Mouse (Mus musculus) limb, embryonic 12.5 days (tissue): ENCODE measurements at regions not wholly inside any gene's neighbourhood (a gene's known extent, or its start where the extent isn't known, plus 50 kb on each side); places are given as distances from the start of the nearest gene placed in this dataset.

Experiments
- ATAC-seq: fragments of 200-750 bp; cut with Nextera tagmentation; 2 replicates; pipeline ENCODE4 v1.8.0; 2017; ENCODE audit warnings: low read depth, moderate TSS enrichment; ENCODE audit not compliant: insufficient number of reproducible peaks, insufficient read depth, low FRiP score, low TSS enrichment
- H3K27ac ChIP-seq: fragments of 300-500 bp; sonication (generic); 2 replicates; pipeline ENCODE4 v1.5.1; 2016; ENCODE audit warnings: mild to moderate bottlenecking, moderate library complexity
- H3K27me3 ChIP-seq: fragments of 300-500 bp; sonication (generic); 2 replicates; pipeline ENCODE4 v1.6.1; 2016; ENCODE audit warnings: mild to moderate bottlenecking, moderate library complexity
- H3K36me3 ChIP-seq: fragments of 300-500 bp; sonication (generic); 2 replicates; pipeline ENCODE4 v1.6.1; 2016; ENCODE audit warnings: mild to moderate bottlenecking, moderate library complexity
- H3K4me1 ChIP-seq: fragments of 300-500 bp; sonication (generic); replicated peaks from 2 replicates; pipeline ENCODE4 v1.6.1; 2016
- H3K4me2 ChIP-seq: fragments of 300-500 bp; sonication (generic); 2 replicates; pipeline ENCODE4 v1.6.1; 2016; ENCODE audit warnings: mild to moderate bottlenecking, moderate library complexity
- H3K4me3 ChIP-seq: fragments of 300-500 bp; sonication (generic); replicated peaks from 2 replicates; pipeline ENCODE4 v1.5.1; 2016; ENCODE audit warnings: mild to moderate bottlenecking
- H3K9ac ChIP-seq: fragments of 300-500 bp; sonication (generic); replicated peaks from 2 replicates; pipeline ENCODE4 v1.6.1; 2016; ENCODE audit warnings: mild to moderate bottlenecking, moderate library complexity
- H3K9me3 ChIP-seq: fragments of 300-500 bp; sonication (generic); 2 replicates; pipeline ENCODE4 v1.6.1; 2016; ENCODE audit warnings: mild to moderate bottlenecking, moderate library complexity
- WGBS: fragments of 180-500 bp; shearing (Covaris S2); methylation state at CpG from one replicate; pipeline ENCODE4 v1.1.7; 2016; 5-methylcytosine and 5-hydroxymethylcytosine counted together

DNA sequence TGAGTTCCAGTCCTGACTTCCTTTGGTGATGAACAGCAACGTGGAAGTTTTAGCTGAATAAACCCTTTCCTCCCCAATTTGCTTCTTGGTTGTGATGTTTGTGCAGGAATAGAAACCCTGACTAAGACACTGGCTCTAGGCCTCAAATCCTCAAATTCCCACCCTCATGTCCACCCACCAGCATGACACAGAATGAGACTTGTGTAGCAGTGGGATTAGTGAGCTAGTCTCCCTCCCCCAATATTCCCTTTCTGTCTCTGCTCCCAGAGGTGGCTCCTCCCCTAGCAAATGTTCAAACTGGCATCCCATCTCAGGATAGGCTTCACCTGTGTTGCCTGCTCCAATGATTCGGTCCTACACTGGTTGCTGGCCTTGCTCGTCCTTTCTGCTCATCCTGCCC, 94.1 kb upstream of the Myocd start:
- no peak overlapping the region for H3K4me2 ChIP-seq
- peaks cover 29% of the 10 kb centered on the region for H3K4me1 ChIP-seq
- WGBS = 87% methylated on average over 3 of the region's 3 CpGs
- H3K9me3 ChIP-seq = no peaks in the 10 kb centered on the region
- no peak for ATAC-seq
- no peak overlapping the region for H3K27ac ChIP-seq
- no peak overlapping the region for H3K9ac ChIP-seq
- H3K36me3 ChIP-seq = no peaks in the 10 kb centered on the region
- H3K27me3 ChIP-seq = peaks cover 11% of the 10 kb centered on the region; the same call in 1 of the 2 replicates
- no peak overlapping the region for H3K4me3 ChIP-seq

DNA sequence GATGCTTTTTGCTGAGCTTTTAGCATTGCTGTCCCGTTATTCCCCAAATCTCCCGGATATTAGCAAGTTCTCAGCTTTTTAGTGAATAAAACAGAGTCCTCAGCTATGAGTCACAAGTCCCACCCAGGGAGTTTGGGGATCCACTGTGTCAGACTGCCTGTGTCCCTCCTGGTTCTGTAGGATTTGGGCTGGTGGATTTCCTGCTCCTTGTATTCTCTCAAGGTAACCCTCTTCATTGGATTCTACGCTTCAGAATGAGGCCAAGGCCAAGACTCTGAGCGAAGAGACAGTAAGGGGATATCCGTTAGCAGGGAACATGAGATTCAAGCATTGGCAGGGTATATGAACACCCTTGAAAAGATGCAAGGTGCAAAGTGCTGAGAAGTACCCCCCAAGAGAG, 90.9 kb upstream of the Myocd start:
- ATAC-seq = no peak
- H3K36me3 ChIP-seq = no peaks in the 10 kb centered on the region
- WGBS = 88% methylated on average over 5 of the region's 5 CpGs

DNA sequence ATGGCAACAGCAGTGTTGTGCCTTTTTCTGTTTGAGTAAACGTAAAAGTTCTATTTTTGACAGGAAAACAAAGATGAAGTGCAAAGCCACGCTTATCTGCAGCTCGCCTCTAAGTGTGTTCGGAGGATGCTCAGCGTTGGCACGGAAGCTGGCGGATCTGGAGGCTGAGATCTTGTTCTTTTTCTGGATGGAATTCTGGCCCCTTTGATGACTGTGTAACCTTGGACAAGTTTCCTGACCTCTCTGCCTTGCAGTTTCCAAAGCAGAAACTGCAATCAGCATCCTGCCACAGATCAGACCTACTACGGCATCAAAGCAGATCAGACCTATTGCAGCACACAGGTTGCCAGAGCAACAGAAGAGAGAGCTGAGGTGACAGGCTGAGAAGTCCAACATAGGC, 89.1 kb upstream of the Myocd start:
- ATAC-seq = no peak
- H3K4me2 ChIP-seq = no peak overlapping the region
- H3K4me3 ChIP-seq = no peak overlapping the region
- no peaks in the 10 kb centered on the region for H3K4me1 ChIP-seq
- peaks cover 6% of the 10 kb centered on the region; the same call in 1 of the 2 replicates for H3K27me3 ChIP-seq
- H3K27ac ChIP-seq = no peak overlapping the region
- H3K9me3 ChIP-seq = no peaks in the 10 kb centered on the region
- 80% methylated on average over 8 of the region's 8 CpGs for WGBS
- H3K36me3 ChIP-seq = no peaks in the 10 kb centered on the region
- no peak overlapping the region for H3K9ac ChIP-seq

More for the DNA sequence above, 90.9 kb upstream of the Myocd start:
- no peak overlapping the region for H3K9ac ChIP-seq
- peaks cover 11% of the 10 kb centered on the region; the same call in 1 of the 2 replicates for H3K27me3 ChIP-seq
- H3K9me3 ChIP-seq = no peaks in the 10 kb centered on the region
- no peak overlapping the region for H3K4me3 ChIP-seq
- no peak overlapping the region for H3K27ac ChIP-seq
- peaks cover 3% of the 10 kb centered on the region for H3K4me1 ChIP-seq
- no peak overlapping the region for H3K4me2 ChIP-seq

GRCm38 (mm10) chr11:65352516-65352915, 82.7 kb upstream of the Myocd start:
- Histone ChIP-seq H3K9me3 (no peaks in the 10 kb centered on the region), H3K4me3 (no peak overlapping the region), H3K27me3 (no peaks in the 10 kb centered on the region), H3K27ac (peak overlapping the region; percentile 69), H3K36me3 (no peaks in the 10 kb centered on the region), H3K4me2 (no peak overlapping the region), H3K4me1 (peaks cover 15% of the 10 kb centered on the region), H3K9ac (no peak overlapping the region)
- WGBS = 16% methylated on average over 3 of the region's 3 CpGs
- ATAC-seq = no peak

- no peaks in the 10 kb centered on the region for H3K27me3 ChIP-seq
- no peaks in the 10 kb centered on the region for H3K9me3 ChIP-seq
- no peak overlapping the region for H3K4me2 ChIP-seq
- no peak overlapping the region for H3K4me3 ChIP-seq
- no peaks in the 10 kb centered on the region for H3K36me3 ChIP-seq
- no peak for ATAC-seq
- H3K27ac ChIP-seq = no peak overlapping the region
- H3K4me1 ChIP-seq = peaks cover 15% of the 10 kb centered on the region
- WGBS = 40% methylated on average over 5 of the region's 5 CpGs
- H3K9ac ChIP-seq = no peak overlapping the region
These were observed 79.2 kb upstream of the Myocd start for GRCm38 (mm10) chr11:65349013-65349412.

GRCm38 (mm10) chr11:65341683-65342440, 72.1 kb upstream of the Myocd start:
- H3K9ac ChIP-seq = no peak overlapping the region
- H3K4me1 ChIP-seq = no peaks in the 10 kb centered on the region
- ATAC-seq = no peak
- no peak overlapping the region for H3K27ac ChIP-seq
- no peak overlapping the region for H3K4me2 ChIP-seq
- H3K27me3 ChIP-seq = no peaks in the 10 kb centered on the region
- H3K36me3 ChIP-seq = no peaks in the 10 kb centered on the region
- no peaks in the 10 kb centered on the region for H3K9me3 ChIP-seq
- no peak overlapping the region for H3K4me3 ChIP-seq
- WGBS = 91% methylated on average over 8 of the region's 8 CpGs

DNA sequence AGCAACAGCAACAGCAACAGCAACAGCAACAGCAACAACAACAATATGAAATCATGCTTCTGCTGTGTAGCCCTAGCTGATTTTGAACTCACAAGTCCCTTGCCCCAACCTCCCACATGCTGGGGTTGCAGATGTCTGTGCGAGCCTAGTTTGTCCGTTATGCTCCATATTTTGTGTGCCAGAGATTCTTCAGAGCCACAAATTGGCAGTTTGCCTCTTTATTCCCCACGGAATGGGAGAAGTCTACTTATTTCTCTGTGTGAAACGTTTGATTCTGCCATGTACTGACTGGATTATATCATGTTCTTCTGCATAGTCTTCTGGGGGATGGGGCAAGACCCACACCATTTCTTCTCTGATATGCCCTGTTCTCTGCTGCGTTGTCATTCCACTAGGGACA, 64.5 kb upstream of the Myocd start:
- no peak overlapping the region for H3K27ac ChIP-seq
- no peaks in the 10 kb centered on the region for H3K9me3 ChIP-seq
- no peak overlapping the region for H3K9ac ChIP-seq
- no peak overlapping the region for H3K4me2 ChIP-seq
- no peak overlapping the region for H3K4me3 ChIP-seq
- no peaks in the 10 kb centered on the region for H3K27me3 ChIP-seq
- H3K4me1 ChIP-seq = no peaks in the 10 kb centered on the region
- 77% methylated on average over 5 of the region's 5 CpGs for WGBS
- no peaks in the 10 kb centered on the region for H3K36me3 ChIP-seq
- no peak for ATAC-seq

DNA sequence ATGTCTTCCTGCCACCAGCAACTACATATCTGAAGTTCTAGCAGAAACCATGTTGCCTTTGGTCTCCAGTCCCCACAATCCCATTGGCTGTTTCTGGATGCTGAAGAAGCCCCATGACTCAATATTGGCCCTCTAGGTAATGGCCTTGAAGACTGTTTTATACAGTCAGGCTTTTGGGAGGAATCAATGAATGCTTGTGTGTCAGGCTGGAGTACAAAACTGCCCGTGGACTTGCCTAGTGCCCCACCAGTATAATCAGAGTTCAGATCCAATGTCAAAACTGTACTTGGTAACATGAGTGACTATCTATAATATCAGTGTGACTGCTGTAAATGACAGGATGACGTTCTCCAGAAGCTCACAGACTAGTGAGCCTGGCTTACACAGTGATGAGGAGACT, 63.3 kb upstream of the Myocd start:
- WGBS = 79% methylated on average over 2 of the region's 2 CpGs
- Histone ChIP-seq H3K9ac (no peak overlapping the region), H3K4me2 (no peak overlapping the region), H3K27me3 (no peaks in the 10 kb centered on the region), H3K27ac (no peak overlapping the region), H3K4me3 (no peak overlapping the region), H3K36me3 (no peaks in the 10 kb centered on the region), H3K9me3 (no peaks in the 10 kb centered on the region), H3K4me1 (no peaks in the 10 kb centered on the region)
- ATAC-seq = no peak

GRCm38 (mm10) chr11:65322877-65323440, 53.2 kb upstream of the Myocd start:
- H3K9ac ChIP-seq = no peak overlapping the region
- H3K36me3 ChIP-seq = no peaks in the 10 kb centered on the region
- WGBS = 66% methylated on average over 4 of the region's 4 CpGs
- no peak overlapping the region for H3K4me2 ChIP-seq
- no peak overlapping the region for H3K27ac ChIP-seq
- no peaks in the 10 kb centered on the region for H3K9me3 ChIP-seq
- no peak for ATAC-seq
- no peaks in the 10 kb centered on the region for H3K27me3 ChIP-seq
- H3K4me1 ChIP-seq = no peaks in the 10 kb centered on the region
- H3K4me3 ChIP-seq = no peak overlapping the region
